Mouse (Mus musculus) olfactory bulb, adult 2 months (tissue): ENCODE results near the gene Kazn.

Experiments used
- CTCF ChIP-seq: fragments of 200-500 bp; IDR thresholded peaks from 2 replicates; pipeline ENCODE4 v1.5.1; 2012; ENCODE audit warnings: low read depth, mild to moderate bottlenecking, low read length, moderate library complexity; ENCODE audit not compliant: insufficient read depth
- POLR2A ChIP-seq: fragments of 200-500 bp; IDR thresholded peaks from 2 replicates; pipeline ENCODE4 v1.6.1; 2012; ENCODE audit warnings: mild to moderate bottlenecking, low read depth, low read length, moderate library complexity; ENCODE audit not compliant: insufficient read depth

DNA sequence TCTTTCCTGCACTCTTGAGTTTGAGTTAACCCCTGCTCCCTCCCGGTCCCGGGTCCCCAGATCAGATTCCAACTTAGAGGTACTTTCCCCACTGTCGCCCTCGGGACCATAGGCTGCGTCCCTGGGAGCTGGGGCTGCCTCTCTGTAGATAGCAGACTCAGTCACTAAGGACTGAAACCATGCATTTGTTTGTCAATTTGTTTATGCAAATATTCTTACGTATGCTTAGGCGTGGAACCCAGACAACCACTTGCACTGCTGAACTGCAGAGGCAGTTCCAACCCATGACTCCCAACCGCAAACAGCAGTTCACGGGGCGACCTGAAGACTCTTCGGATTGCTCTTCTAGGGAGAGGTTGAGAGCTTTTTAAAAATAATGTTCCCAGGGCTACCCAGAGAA, 163.3 kb downstream of the Kazn start:
- no peak for TF ChIP-seq CTCF
- no peak for TF ChIP-seq POLR2A
